Mouse (Mus musculus) lung, postnatal 25 days (tissue): Measurements from ENCODE around the gene Tprn.
A peak's percentile ranks its signal among the peaks of the same experiment; 100 is the strongest.

Source experiments
- DNase-seq: peaks from one replicate; pipeline ENCODE4 v3.0.0; 2022; ENCODE audit warnings: low spot score

Tprn gene

GRCm38 (mm10) chr2:25265897-25266656 lies 3.7 kb downstream of the Tprn start:
- DNase-seq, result no peak

GRCm38 (mm10) chr2:25266720-25267119 lies 4.3 kb downstream of the Tprn start:
- DNase-seq, result no peak

GRCm38 (mm10) chr2:25267241-25267640 lies 4.8 kb downstream of the Tprn start:
- DNase-seq, result no peak

- DNase-seq, result no peak
Observed at GRCm38 (mm10) chr2:25267746-25268309, 5.4 kb downstream of the Tprn start.

- peak; percentile 97 for DNase-seq
Observed at GRCm38 (mm10) chr2:25271827-25272511, 9.6 kb downstream of the Tprn start, which contains the start of the genes Ssna1 and Anapc2. TSS of gene Ssna1 (minus strand) at chr2:25272438. TSS of gene Anapc2 (plus strand) at chr2:25272478.

- no peak for DNase-seq
Observed at GRCm38 (mm10) chr2:25272515-25272914, 10.1 kb downstream of the Tprn start.

GRCm38 (mm10) chr2:25273010-25273409 lies 10.6 kb downstream of the Tprn start:
- DNase-seq, result no peak

- peak; percentile 88 for DNase-seq
Observed at GRCm38 (mm10) chr2:25278928-25279882, 16.8 kb downstream of the Tprn start.

GRCm38 (mm10) chr2:25285551-25285950 lies 23.1 kb downstream of the Tprn start:
- no peak for DNase-seq

GRCm38 (mm10) chr2:25286314-25286713 lies 23.9 kb downstream of the Tprn start:
- DNase-seq, result no peak

GRCm38 (mm10) chr2:25286837-25287636 lies 24.6 kb downstream of the Tprn start:
- peak; percentile 76 for DNase-seq

GRCm38 (mm10) chr2:25287927-25288649 lies 25.7 kb downstream of the Tprn start, which contains the start of gene Tmem210:
TSS of gene Tmem210 (plus strand) at chr2:25288145.
- DNase-seq, result no peak

- no peak for DNase-seq
Observed at GRCm38 (mm10) chr2:25288734-25289345, 26.4 kb downstream of the Tprn start.

- DNase-seq, result peak; percentile 64
Observed at GRCm38 (mm10) chr2:25289651-25290050, 27.2 kb downstream of the Tprn start, which contains the start of gene Lrrc26. TSS of gene Lrrc26 (plus strand) at chr2:25289915.

GRCm38 (mm10) chr2:25290101-25290815 lies 27.8 kb downstream of the Tprn start:
- DNase-seq, result no peak

- DNase-seq, result no peak
Observed at GRCm38 (mm10) chr2:25290816-25291130, 28.4 kb downstream of the Tprn start.

GRCm38 (mm10) chr2:25291184-25292053 lies 29.0 kb downstream of the Tprn start:
- no peak for DNase-seq

GRCm38 (mm10) chr2:25292054-25292544 lies 29.7 kb downstream of the Tprn start:
- DNase-seq, result no peak
